Mouse (Mus musculus) MEL (cell line): ENCODE measurements around the gene Eng. TPM values are rescaled to one million over a fixed set of nuclear protein-coding genes. Genes with fewer than 3 reads are reported as not detected.

ENCODE experiments used
- DNase-seq: peaks from one replicate; pipeline ENCODE4 v3.0.0; 2011; ENCODE audit warnings: low read depth, low spot score
- H3K27ac ChIP-seq: 2 replicates; pipeline ENCODE4 v1.5.1; 2012; ENCODE audit warnings: low read depth, mild to moderate bottlenecking, control low read depth, low read length, moderate library complexity; ENCODE audit not compliant: control insufficient read depth
- H3K27me3 ChIP-seq, 2 experiments: fragments of 150-350 bp in 1 of 2; sonication (generic) in 1 of 2; 2 replicates each; pipeline ENCODE4 v1.6.1; 2012; ENCODE audit warnings: low read length in 2 of 2, mild to moderate bottlenecking in 2 of 2, improper control_type of control experiment in 1 of 2, moderate library complexity in 1 of 2; ENCODE audit not compliant: insufficient read depth in 2 of 2, control insufficient read depth in 1 of 2
- H3K36me3 ChIP-seq, 2 experiments: 2 replicates each; pipeline ENCODE4 v1.6.1; 2012 to 2014; ENCODE audit warnings: low read length in 2 of 2, improper control_type of control experiment in 1 of 2, inconsistent platforms in 1 of 2, mild to moderate bottlenecking in 1 of 2; ENCODE audit not compliant: insufficient read depth in 2 of 2, control insufficient read depth in 1 of 2
- H3K4me1 ChIP-seq, 2 experiments: fragments of 150-350 bp in 1 of 2; sonication (generic) in 1 of 2; 2 replicates each; pipeline ENCODE4 v1.6.1; 2012; ENCODE audit warnings: low read length in 2 of 2, improper control_type of control experiment in 1 of 2, mild to moderate bottlenecking in 1 of 2; ENCODE audit not compliant: insufficient read depth in 2 of 2, control insufficient read depth in 1 of 2
- H3K4me3 ChIP-seq, 2 experiments: fragments of 150-350 bp in 1 of 2; sonication (generic) in 1 of 2; 2 replicates each; pipeline ENCODE4 v1.5.1; 2012; ENCODE audit warnings: low read depth in 2 of 2, low read length in 2 of 2, mild to moderate bottlenecking in 2 of 2, moderate library complexity in 2 of 2, control low read depth in 1 of 2, improper control_type of control experiment in 1 of 2; ENCODE audit not compliant: control insufficient read depth in 1 of 2, insufficient read depth in 1 of 2
- H3K79me2 ChIP-seq: 2 replicates; pipeline ENCODE4 v1.6.1; 2012; ENCODE audit warnings: mild to moderate bottlenecking, low read length, moderate library complexity; ENCODE audit not compliant: control insufficient read depth, poor library complexity, insufficient read depth
- H3K9ac ChIP-seq: 2 replicates; pipeline ENCODE4 v1.6.1; 2012; ENCODE audit warnings: low read depth, mild to moderate bottlenecking, control low read depth, low read length, moderate library complexity; ENCODE audit not compliant: control insufficient read depth, poor library complexity, severe bottlenecking
- H3K9me3 ChIP-seq: fragments of 150-350 bp; sonication (generic); replicated peaks from 2 replicates; pipeline ENCODE4 v1.6.1; 2012; ENCODE audit warnings: mild to moderate bottlenecking, low read length, improper control_type of control experiment, moderate library complexity; ENCODE audit not compliant: insufficient read depth
- BHLHE40 ChIP-seq: IDR thresholded peaks from 2 replicates; pipeline ENCODE4 v1.6.1; 2012; ENCODE audit warnings: low read depth, mild to moderate bottlenecking, inconsistent platforms, low read length, improper control_type of control experiment, borderline replicate concordance
- CHD2 ChIP-seq: IDR thresholded peaks from 2 replicates; pipeline ENCODE4 v1.6.1; 2011; ENCODE audit warnings: low read length, improper control_type of control experiment
- CTCF ChIP-seq, 3 experiments: IDR thresholded peaks in 2 of 3; conservative IDR thresholded peaks in 1 of 3; 2 replicates each; pipeline ENCODE4 v1.5.1; 2011 to 2012; ENCODE audit warnings: low read length in 3 of 3, low read depth in 2 of 3, mild to moderate bottlenecking in 2 of 3, improper control_type of control experiment in 1 of 3, inconsistent platforms in 1 of 3, mixed read lengths in 1 of 3, moderate library complexity in 1 of 3; ENCODE audit not compliant: control insufficient read depth in 1 of 3, insufficient read depth in 1 of 3, poor library complexity in 1 of 3, severe bottlenecking in 1 of 3
- E2F4 ChIP-seq: IDR thresholded peaks from 2 replicates; pipeline ENCODE4 v1.6.1; 2011; ENCODE audit warnings: low read depth, low read length, improper control_type of control experiment, borderline replicate concordance
- GABPA ChIP-seq: IDR thresholded peaks from 2 replicates; pipeline ENCODE4 v1.6.1; 2012; ENCODE audit warnings: low read depth, mild to moderate bottlenecking, inconsistent platforms, low read length, improper control_type of control experiment, moderate library complexity
- GATA1 ChIP-seq: IDR thresholded peaks from 2 replicates; pipeline ENCODE4 v1.6.1; 2011; ENCODE audit warnings: low read depth, low read length, improper control_type of control experiment
- HCFC1 ChIP-seq: IDR thresholded peaks from 2 replicates; pipeline ENCODE4 v1.6.1; 2012; ENCODE audit warnings: low read depth, mild to moderate bottlenecking, inconsistent platforms, low read length, improper control_type of control experiment, moderate library complexity
- JUND ChIP-seq: IDR thresholded peaks from 2 replicates; pipeline ENCODE4 v1.6.1; 2011; ENCODE audit warnings: low read depth, mild to moderate bottlenecking, improper control_type of control experiment, low read length
- MAX ChIP-seq: IDR thresholded peaks from 2 replicates; pipeline ENCODE4 v1.6.1; 2011; ENCODE audit warnings: low read length, improper control_type of control experiment
- MAZ ChIP-seq: IDR thresholded peaks from 2 replicates; pipeline ENCODE4 v1.6.1; 2012; ENCODE audit warnings: low read depth, mild to moderate bottlenecking, inconsistent platforms, low read length, improper control_type of control experiment
- MXI1 ChIP-seq: IDR thresholded peaks from 2 replicates; pipeline ENCODE4 v1.6.1; 2011; ENCODE audit warnings: mild to moderate bottlenecking, low read depth, low read length, improper control_type of control experiment
- NELFE ChIP-seq: IDR thresholded peaks from 2 replicates; pipeline ENCODE4 v1.6.1; 2011; ENCODE audit warnings: low read depth, low read length, improper control_type of control experiment
- POLR2A ChIP-seq, 2 experiments: IDR thresholded peaks; 2 replicates each; pipeline ENCODE4 v1.6.1; 2011 to 2012; ENCODE audit warnings: low read length in 2 of 2, mild to moderate bottlenecking in 2 of 2, control low read depth in 1 of 2, improper control_type of control experiment in 1 of 2, low read depth in 1 of 2, moderate library complexity in 1 of 2; ENCODE audit not compliant: control insufficient read depth in 1 of 2, insufficient read depth in 1 of 2, poor library complexity in 1 of 2
- POLR2AphosphoS2 ChIP-seq: IDR thresholded peaks from 2 replicates; pipeline ENCODE4 v1.6.1; 2011; ENCODE audit warnings: low read length, improper control_type of control experiment
- RAD21 ChIP-seq: IDR thresholded peaks from 2 replicates; pipeline ENCODE4 v1.6.1; 2011; ENCODE audit warnings: mild to moderate bottlenecking, low read depth, low read length, improper control_type of control experiment
- TCF12 ChIP-seq: IDR thresholded peaks from 2 replicates; pipeline ENCODE4 v1.6.1; 2014; ENCODE audit warnings: low read depth, mild to moderate bottlenecking, inconsistent platforms, low read length, improper control_type of control experiment, moderate library complexity
- UBTF ChIP-seq: IDR thresholded peaks from 2 replicates; pipeline ENCODE4 v1.6.1; 2012; ENCODE audit warnings: low read depth, mild to moderate bottlenecking, inconsistent platforms, low read length, improper control_type of control experiment, moderate library complexity, borderline replicate concordance; ENCODE audit not compliant: insufficient read depth
- USF1 ChIP-seq: IDR thresholded peaks from 2 replicates; pipeline ENCODE4 v1.6.1; 2014; ENCODE audit warnings: low read depth, mild to moderate bottlenecking, inconsistent platforms, low read length, improper control_type of control experiment, moderate library complexity
- ZKSCAN1 ChIP-seq: IDR thresholded peaks from 2 replicates; pipeline ENCODE4 v1.6.1; 2012; ENCODE audit warnings: low read depth, mild to moderate bottlenecking, inconsistent platforms, low read length, improper control_type of control experiment, moderate library complexity
- polyA plus RNA-seq, 2 experiments: library from polyadenylated mRNA; stranded (reverse) in 1 of 2; unstranded in 1 of 2; fragments of >175 nt in 1 of 2; fragments of >200 nt in 1 of 2; gene quantifications; 2 replicates each; pipeline versions ENCODE4 v1.2.1 to v1.2.4; 2012; ENCODE audit warnings: low replicate concordance in 2 of 2, low read depth in 1 of 2; ENCODE audit not compliant: insufficient read length in 2 of 2, insufficient read depth in 1 of 2, missing spikeins in 1 of 2
- total RNA-seq: library from RNA; depleted of rRNA; stranded (reverse); fragments of 300-350 nt; gene quantifications from 2 replicates; pipeline ENCODE4 v1.2.3, GENCODE M21; 2012

Gene Eng
- total and polyA plus RNA-seq, 3 experiments = 0.73 to 1.0 TPM; not detected in 1

- no peak overlapping the region for H3K4me3 ChIP-seq
- H3K79me2 ChIP-seq = no peaks in the 10 kb centered on the region
- TF ChIP-seq RAD21 (no peak), ZKSCAN1 (no peak), MAX (no peak), E2F4 (no peak), USF1 (no peak), BHLHE40 (no peak), HCFC1 (no peak), TCF12 (no peak), CTCF (IDR thresholded peaks at IDR 0.05 in 2 of 3, conservative IDR thresholded peaks at IDR 0.05 in 1 of 3; ENCODE audit: control insufficient read depth in 1 of 3, insufficient read depth in 1 of 3, low read depth in 2 of 3, low read length in 3 of 3, poor library complexity in 1 of 3, severe bottlenecking in 1 of 3) (no peak), POLR2AphosphoS2 (no peak), UBTF (no peak), GABPA (no peak), POLR2A (IDR thresholded peaks at IDR 0.05; ENCODE audit: control insufficient read depth in 1 of 2, insufficient read depth in 1 of 2, low read depth in 1 of 2, low read length in 2 of 2, poor library complexity in 1 of 2) (no peak), NELFE (no peak), GATA1 (no peak), JUND (no peak)
- H3K4me1 ChIP-seq = peaks cover 0 to 9% of the 10 kb centered on the region in 2 experiments; a peak in 1 of 4 replicates
- H3K9ac ChIP-seq = no peak overlapping the region
- no peak for DNase-seq
- H3K27ac ChIP-seq = no peak overlapping the region
- no peaks in the 10 kb centered on the region for H3K9me3 ChIP-seq
- no peaks in the 10 kb centered on the region for H3K27me3 ChIP-seq
- H3K36me3 ChIP-seq = peaks cover 0 to 4% of the 10 kb centered on the region in 2 experiments; a peak in 2 of 4 replicates
Measured at GRCm38 (mm10) chr2:32720053-32720452, 73.7 kb downstream of the Eng start.

DNA sequence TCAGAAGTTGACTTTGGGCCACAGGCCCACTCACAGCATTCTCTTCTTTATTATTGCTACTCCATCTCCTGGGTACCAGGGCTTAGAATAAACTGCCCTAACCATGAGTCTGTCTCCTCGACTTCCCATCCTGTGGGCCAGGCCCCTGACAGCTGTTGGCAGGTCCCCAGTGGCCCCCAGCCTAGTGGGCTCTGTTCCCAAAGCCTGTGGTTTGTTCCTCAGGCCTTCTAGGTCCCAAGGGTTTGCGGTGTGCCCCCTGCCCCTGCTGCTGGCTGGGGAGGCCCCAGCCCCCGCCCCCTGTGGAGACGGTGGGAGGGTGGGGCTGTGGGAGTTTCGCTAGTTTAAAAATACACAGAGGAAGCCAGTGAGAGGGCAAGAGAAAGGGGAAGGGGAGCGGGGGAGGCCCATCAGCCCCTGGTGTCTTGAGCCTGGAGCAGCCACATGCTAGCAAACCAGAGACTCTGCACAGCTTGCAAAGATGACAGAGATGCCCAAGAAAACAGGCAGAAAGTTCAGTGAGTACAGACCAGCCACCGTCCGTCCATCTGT is 74.4 kb downstream of the Eng start, which contains the start of gene Sh2d3c:
Sh2d3c (plus strand) TSS at position 375 of the 549 bp plus-strand sequence.
- Histone ChIP-seq H3K36me3 (no peaks in the 10 kb centered on the region; a peak in 1 of 4 replicates), H3K9ac (no peak within 1 kb of the TSS), H3K4me3 (0 out of 4 replicates have a peak within 1 kb of the TSS, but pooled peaks of 1 of the 2 experiments have one; percentile 4), H3K27me3 (no peaks in the 10 kb centered on the region), H3K9me3 (no peaks in the 10 kb centered on the region), H3K79me2 (no peaks in the 10 kb centered on the region), H3K27ac (no peak within 1 kb of the TSS), H3K4me1 (peaks cover 0 to 5% of the 10 kb centered on the region in 2 experiments; a peak in 1 of 4 replicates)
- TF ChIP-seq CHD2 = no peak
- no peak for TF ChIP-seq GATA1
- TF ChIP-seq MAZ = no peak
- no peak for TF ChIP-seq GABPA
- no peak for TF ChIP-seq ZKSCAN1
- TF ChIP-seq MXI1 = no peak
- no peak for DNase-seq
